Mouse (Mus musculus): Measurements from ENCODE around the gene Prdm16.

The Prdm16 gene

GRCm38 (mm10) chr4:154636721-154637311 is at the start of gene Prdm16:
Gene Prdm16, minus strand, starts transcription at chr4:154636873.
- DNase-seq (ENCODE audit: extremely low spot score, low read depth, low spot score) = no peak

- no peak for DNase-seq (ENCODE audit: extremely low spot score, low read depth, low spot score)
Measured at GRCm38 (mm10) chr4:154683068-154683752, 46.5 kb upstream of the Prdm16 start.

- no peak for DNase-seq (ENCODE audit: extremely low spot score, low read depth, low spot score)
Measured at GRCm38 (mm10) chr4:154682311-154682710, 45.6 kb upstream of the Prdm16 start.

- no peak for DNase-seq (ENCODE audit: extremely low spot score, low read depth, low spot score)
Measured at GRCm38 (mm10) chr4:154675441-154676000, 38.8 kb upstream of the Prdm16 start.

- DNase-seq (ENCODE audit: extremely low spot score, low read depth, low spot score) = no peak
Measured at GRCm38 (mm10) chr4:154674966-154675365, 38.3 kb upstream of the Prdm16 start.

GRCm38 (mm10) chr4:154674541-154674940 is 37.9 kb upstream of the Prdm16 start:
- DNase-seq (ENCODE audit: extremely low spot score, low read depth, low spot score) = no peak

GRCm38 (mm10) chr4:154673986-154674385 is 37.3 kb upstream of the Prdm16 start:
- DNase-seq (ENCODE audit: extremely low spot score, low read depth, low spot score) = no peak

GRCm38 (mm10) chr4:154672027-154672426 is 35.4 kb upstream of the Prdm16 start:
- DNase-seq (ENCODE audit: extremely low spot score, low read depth, low spot score) = no peak

GRCm38 (mm10) chr4:154671232-154671912 is 34.7 kb upstream of the Prdm16 start:
- DNase-seq (ENCODE audit: extremely low spot score, low read depth, low spot score) = no peak

GRCm38 (mm10) chr4:154667767-154668166 is 31.1 kb upstream of the Prdm16 start, which contains the start of gene Actrt2:
Gene Actrt2, minus strand, starts transcription at chr4:154667867.
- DNase-seq (ENCODE audit: extremely low spot score, low read depth, low spot score) = no peak

GRCm38 (mm10) chr4:154662681-154663215 is 26.1 kb upstream of the Prdm16 start:
- no peak for DNase-seq (ENCODE audit: extremely low spot score, low read depth, low spot score)

- DNase-seq (ENCODE audit: extremely low spot score, low read depth, low spot score) = no peak
Measured at GRCm38 (mm10) chr4:154661256-154661655, 24.6 kb upstream of the Prdm16 start.

GRCm38 (mm10) chr4:154660025-154660424 is 23.4 kb upstream of the Prdm16 start:
- no peak for DNase-seq (ENCODE audit: extremely low spot score, low read depth, low spot score)

- no peak for DNase-seq (ENCODE audit: extremely low spot score, low read depth, low spot score)
Measured at GRCm38 (mm10) chr4:154655134-154655910, 18.6 kb upstream of the Prdm16 start.

- no peak for DNase-seq (ENCODE audit: extremely low spot score, low read depth, low spot score)
Measured at GRCm38 (mm10) chr4:154652494-154652893, 15.8 kb upstream of the Prdm16 start.

GRCm38 (mm10) chr4:154649083-154649747 is 12.5 kb upstream of the Prdm16 start:
- DNase-seq (ENCODE audit: extremely low spot score, low read depth, low spot score) = no peak

GRCm38 (mm10) chr4:154642496-154642895 is 5.8 kb upstream of the Prdm16 start:
- no peak for DNase-seq (ENCODE audit: extremely low spot score, low read depth, low spot score)

- DNase-seq (ENCODE audit: extremely low spot score, low read depth, low spot score) = no peak
Measured at GRCm38 (mm10) chr4:154641296-154642110, 4.8 kb upstream of the Prdm16 start.
